Mouse (Mus musculus) G1E (cell line): Measurements from ENCODE around the gene Pifo.

Experiments used
- CTCF ChIP-seq: IDR thresholded peaks from 2 replicates; pipeline ENCODE4 v1.5.1; 2012; ENCODE audit warnings: low read depth, low read length, inconsistent platforms, mixed read lengths
- GATA1 ChIP-seq: IDR thresholded peaks from 2 replicates; pipeline ENCODE4 v1.6.1; 2012; ENCODE audit warnings: borderline replicate concordance, low read length, inconsistent platforms, mixed read lengths
- TAL1 ChIP-seq: conservative IDR thresholded peaks from 2 replicates; pipeline ENCODE4 v1.6.1; 2012; ENCODE audit warnings: low read depth, low read length, inconsistent platforms, mixed read lengths

DNA sequence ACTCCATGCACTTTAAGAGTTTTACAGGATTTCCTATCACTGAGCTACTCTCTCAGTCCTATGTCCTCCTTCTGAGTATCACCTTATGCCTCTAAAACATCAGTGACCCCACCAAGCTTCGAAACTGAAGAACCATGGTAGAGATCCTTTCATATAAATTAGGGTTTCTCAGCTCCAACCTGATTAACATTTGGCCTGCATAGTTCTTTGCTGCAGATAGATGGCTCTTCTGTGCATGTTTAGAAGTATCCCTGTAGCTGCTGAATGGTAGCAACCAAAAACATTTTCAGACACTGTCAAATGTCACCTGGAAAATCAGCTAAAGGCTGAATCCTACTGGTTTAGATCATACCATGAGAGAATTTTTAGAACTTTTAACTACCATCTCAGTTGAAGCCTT is 57.2 kb downstream of the Pifo start:
- TF ChIP-seq CTCF: no peak
- TF ChIP-seq TAL1: no peak
- TF ChIP-seq GATA1: no peak
